Mouse (Mus musculus) limb, embryonic 14.5 days (tissue): ENCODE results near the gene Gm6993. TPM values are rescaled to one million over a fixed set of nuclear protein-coding genes. Genes with fewer than 3 reads are reported as not detected.

ENCODE experiments used
- ATAC-seq: fragments of 200-750 bp; cut with Nextera tagmentation; 2 replicates; pipeline ENCODE4 v1.8.0; 2017; ENCODE audit warnings: low read depth, moderate number of reproducible peaks, moderate TSS enrichment; ENCODE audit not compliant: low FRiP score
- DNase-seq: peaks from one replicate; pipeline ENCODE4 v3.0.0-alpha.2; 2015; ENCODE audit warnings: low spot score
- H3K27ac ChIP-seq: fragments of 300-500 bp; sonication (generic); replicated peaks from 2 replicates; pipeline ENCODE4 v1.5.1; 2014; ENCODE audit warnings: low read depth, mild to moderate bottlenecking, low read length, moderate library complexity, mixed read lengths
- H3K27me3 ChIP-seq: fragments of 300-500 bp; sonication (generic); 2 replicates; pipeline ENCODE4 v1.6.1; 2014; ENCODE audit warnings: low read length, mixed read lengths; ENCODE audit not compliant: control insufficient read depth, insufficient read depth
- H3K36me3 ChIP-seq: fragments of 300-500 bp; sonication (generic); 2 replicates; pipeline ENCODE4 v1.6.1; 2014; ENCODE audit warnings: mild to moderate bottlenecking, low read length, moderate library complexity, mixed read lengths; ENCODE audit not compliant: control insufficient read depth, insufficient read depth
- H3K4me1 ChIP-seq: fragments of 300-500 bp; sonication (generic); 2 replicates; pipeline ENCODE4 v1.6.1; 2014; ENCODE audit warnings: antibody characterized with exemption, low read length, mixed read lengths; ENCODE audit not compliant: control insufficient read depth, insufficient read depth
- H3K4me2 ChIP-seq: fragments of 300-500 bp; sonication (generic); replicated peaks from 2 replicates; pipeline ENCODE4 v1.6.1; 2014; ENCODE audit warnings: low read depth, mild to moderate bottlenecking, low read length, moderate library complexity; ENCODE audit not compliant: severe bottlenecking
- H3K4me3 ChIP-seq: fragments of 300-500 bp; sonication (generic); replicated peaks from 2 replicates; pipeline ENCODE4 v1.5.1; 2014; ENCODE audit warnings: low read length
- H3K9ac ChIP-seq: fragments of 300-500 bp; sonication (generic); 2 replicates; pipeline ENCODE4 v1.6.1; 2014; ENCODE audit warnings: mild to moderate bottlenecking, low read depth, low read length, moderate library complexity; ENCODE audit not compliant: severe bottlenecking
- H3K9me3 ChIP-seq: fragments of 300-500 bp; sonication (generic); 2 replicates; pipeline ENCODE4 v1.6.1; 2016; ENCODE audit warnings: low read length; ENCODE audit not compliant: control insufficient read depth
- POLR2A ChIP-seq: fragments of 200-500 bp; IDR thresholded peaks from 2 replicates; pipeline ENCODE4 v1.8.0; 2012; ENCODE audit warnings: inconsistent platforms, mild to moderate bottlenecking, moderate library complexity, borderline replicate concordance; ENCODE audit not compliant: insufficient read depth, insufficient read length; ENCODE audit errors: extremely low read depth
- WGBS: fragments of 180-500 bp; shearing (Covaris S2); extraction: QIAGEN DNeasy Blood & Tissue Kit; methylation state at CpG from one replicate; pipeline ENCODE4 v1.1.7; 2014; 5-methylcytosine and 5-hydroxymethylcytosine counted together
- polyA plus RNA-seq, 2 experiments: library from polyadenylated mRNA; depleted of rRNA in 1 of 2; stranded (reverse) in 1 of 2; unstranded in 1 of 2; fragments of >200 nt; fragmentation: Nextera tagmentation in 1 of 2; extraction: Ambion mirVana in 1 of 2; gene quantifications; 2 replicates each; pipeline versions ENCODE4 v1.2.1 to v1.2.3; 2012 to 2014

Gene Gm6993
- not detected in 2 replicates for polyA plus RNA-seq (2012; rRNA removed)
- not detected in 2 replicates for polyA plus RNA-seq (2014; fragmentation: Nextera tagmentation; extraction: Ambion mirVana)

DNA sequence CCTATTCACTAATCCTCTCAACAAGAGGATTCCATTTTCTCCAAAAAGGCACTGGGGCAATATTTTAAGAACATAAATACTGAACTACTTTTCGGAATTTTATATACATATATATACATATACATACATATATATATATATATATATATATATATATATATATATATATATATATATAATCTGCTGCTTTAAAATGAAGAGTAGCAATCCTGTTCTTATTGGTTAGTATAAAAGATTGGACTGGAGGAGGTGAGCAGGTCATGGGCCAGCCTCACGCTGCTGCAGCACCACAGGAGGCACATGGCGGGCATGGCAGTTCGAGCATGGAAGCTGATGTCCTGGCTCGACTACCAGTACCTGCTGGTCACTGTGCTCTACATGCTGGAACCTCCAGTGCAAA lies at the start of gene Gm6993:
Gene Gm6993, plus strand, starts transcription at position 301 of the 400 bp plus-strand sequence.
- no peak for TF ChIP-seq POLR2A
- Histone ChIP-seq H3K9me3 (no peaks in the 10 kb centered on the region), H3K36me3 (no peaks in the 10 kb centered on the region), H3K4me3 (no peak within 1 kb of the TSS), H3K4me2 (no peak within 1 kb of the TSS), H3K4me1 (peaks cover 8% of the 10 kb centered on the region; the same call in 1 of the 2 replicates), H3K9ac (no peak within 1 kb of the TSS), H3K27me3 (no peaks in the 10 kb centered on the region), H3K27ac (no peak within 1 kb of the TSS)
- 83% methylated on average over 5 of the region's 5 CpGs for WGBS
- DNase-seq (no peak), ATAC-seq (no peak)

DNA sequence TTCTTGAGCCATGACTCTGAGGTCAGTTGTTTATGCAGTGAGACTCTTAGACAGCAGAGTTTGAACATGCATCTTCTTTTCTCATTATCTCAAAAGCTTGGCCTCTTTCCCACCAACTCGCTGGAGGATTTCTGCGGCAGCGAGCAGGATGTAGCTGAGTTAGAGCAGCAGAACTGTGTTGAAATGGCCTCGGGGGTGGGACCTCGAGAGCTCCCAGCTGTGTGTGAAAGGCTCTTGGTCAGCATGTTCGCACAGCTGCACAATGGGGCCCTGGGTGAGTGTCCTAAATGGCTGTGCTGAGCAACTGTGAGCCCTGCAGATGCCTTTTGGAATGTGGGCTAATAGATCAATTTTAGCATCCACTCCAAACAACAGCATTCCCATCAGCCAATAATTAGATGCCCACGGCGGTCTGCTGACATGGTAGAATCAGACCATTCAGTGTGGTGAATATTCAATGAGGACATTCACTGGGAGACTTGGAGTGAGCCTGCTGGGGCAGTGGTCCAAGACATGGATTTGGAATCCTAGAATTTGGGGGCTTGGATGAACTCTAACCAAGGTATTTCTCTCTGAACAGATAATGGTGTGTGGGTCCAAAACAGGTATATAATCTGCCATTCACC lies 49.1 kb upstream of the Gm6993 start:
- Histone ChIP-seq H3K36me3 (no peaks in the 10 kb centered on the region), H3K4me3 (no peak overlapping the region), H3K9me3 (no peaks in the 10 kb centered on the region), H3K27ac (peak overlapping the region; percentile 26; the same call in 1 of the 2 replicates), H3K4me2 (no peak overlapping the region), H3K9ac (no peak overlapping the region), H3K4me1 (peaks cover 14% of the 10 kb centered on the region; the same call in 1 of the 2 replicates), H3K27me3 (no peaks in the 10 kb centered on the region)
- TF ChIP-seq POLR2A = no peak
- WGBS = 42% methylated on average over 8 of the region's 8 CpGs
- ATAC-seq (peak; percentile 79), DNase-seq (peak; percentile 74)

DNA sequence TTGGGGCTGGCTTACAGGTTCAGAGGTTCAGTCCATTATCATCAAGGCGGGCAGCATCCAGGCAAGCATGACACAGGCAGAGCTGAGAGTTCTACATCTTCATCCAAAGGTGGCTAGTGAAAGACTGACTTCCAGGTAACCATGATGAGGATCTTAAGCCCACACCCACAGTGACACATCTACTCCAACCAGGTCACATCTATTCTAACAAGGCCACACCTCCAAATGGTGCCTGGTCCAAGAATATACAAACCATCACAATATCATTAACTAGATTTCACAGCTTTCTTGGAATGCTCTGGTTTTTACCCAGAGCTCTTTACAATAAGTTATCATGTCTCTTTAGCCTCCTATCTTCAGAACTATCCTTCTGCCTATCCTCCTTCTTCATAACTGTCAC lies 38.1 kb upstream of the Gm6993 start:
- 89% methylated on average over 1 of the region's 1 CpGs for WGBS
- DNase-seq (no peak), ATAC-seq (no peak)
- no peaks in the 10 kb centered on the region for H3K4me1 ChIP-seq
- H3K27me3 ChIP-seq = no peaks in the 10 kb centered on the region
- no peak overlapping the region for H3K9ac ChIP-seq
- no peak for TF ChIP-seq POLR2A
- no peak overlapping the region for H3K27ac ChIP-seq
- no peaks in the 10 kb centered on the region for H3K36me3 ChIP-seq
- no peak overlapping the region for H3K4me3 ChIP-seq
- H3K4me2 ChIP-seq = no peak overlapping the region
- no peaks in the 10 kb centered on the region for H3K9me3 ChIP-seq

DNA sequence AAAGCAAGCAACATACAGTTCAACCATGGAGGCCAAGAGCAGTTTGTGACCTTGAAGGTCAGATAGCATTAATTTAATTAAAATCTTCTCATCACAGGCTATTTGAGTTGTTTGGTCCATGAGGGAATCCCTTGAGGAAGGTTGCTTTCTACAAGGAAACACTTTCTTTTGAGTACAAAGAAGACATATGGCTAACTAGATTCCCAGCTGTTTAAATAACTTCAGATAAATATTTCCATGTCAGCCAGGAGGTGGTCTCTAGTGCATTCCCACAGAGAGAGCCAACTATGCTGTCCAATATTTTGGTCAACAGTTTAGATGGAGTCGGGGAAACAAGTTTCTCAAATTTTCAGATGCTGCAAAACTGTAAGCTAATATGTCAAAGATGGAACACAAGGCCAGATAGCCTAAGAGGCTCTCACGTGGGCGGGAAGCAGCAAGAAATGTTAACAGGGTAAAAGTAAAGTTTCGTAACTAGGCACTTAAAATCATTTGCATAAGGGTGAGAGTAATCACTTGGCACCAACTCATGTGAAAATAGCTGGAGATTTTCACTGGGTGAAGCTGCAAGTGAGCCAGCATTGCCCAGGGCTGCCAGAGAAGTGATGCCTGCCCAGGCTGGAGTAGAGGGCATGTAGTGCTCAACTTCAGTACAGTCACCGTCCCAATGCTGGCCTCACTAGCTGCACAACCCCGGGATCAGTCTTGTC lies 36.7 kb upstream of the Gm6993 start:
- 81% methylated on average over 6 of the region's 6 CpGs for WGBS
- H3K4me3 ChIP-seq = no peak overlapping the region
- ATAC-seq (peak; percentile 39; the same call in 1 of the 2 replicates), DNase-seq (peak; percentile 70)
- no peak overlapping the region for H3K4me2 ChIP-seq
- no peaks in the 10 kb centered on the region for H3K4me1 ChIP-seq
- no peaks in the 10 kb centered on the region for H3K36me3 ChIP-seq
- no peak overlapping the region for H3K9ac ChIP-seq
- no peak for TF ChIP-seq POLR2A
- H3K9me3 ChIP-seq = no peaks in the 10 kb centered on the region
- no peak overlapping the region for H3K27ac ChIP-seq
- no peaks in the 10 kb centered on the region for H3K27me3 ChIP-seq

DNA sequence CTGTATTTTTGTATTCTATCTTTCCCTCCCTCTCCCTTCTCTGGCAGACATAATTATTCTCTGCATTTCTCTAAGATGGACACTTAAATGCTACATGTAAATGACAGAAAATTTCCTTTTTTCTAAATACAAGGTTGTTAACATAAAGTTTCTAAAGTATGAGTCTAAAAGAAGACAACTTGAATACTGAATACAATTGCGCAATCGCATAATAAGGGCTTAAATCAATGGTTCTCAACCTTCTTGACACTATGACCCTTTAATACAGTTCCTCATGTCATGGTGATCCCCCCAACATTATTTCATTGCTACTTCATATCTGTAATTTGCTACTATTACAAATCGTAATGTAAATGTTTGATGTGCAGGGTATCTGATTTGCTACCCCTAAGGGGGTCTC lies 35.7 kb upstream of the Gm6993 start:
- no peaks in the 10 kb centered on the region for H3K36me3 ChIP-seq
- 93% methylated on average over 3 of the region's 3 CpGs for WGBS

More for the DNA sequence above, 35.7 kb upstream of the Gm6993 start:
- ATAC-seq (no peak), DNase-seq (no peak)
- no peak overlapping the region for H3K27ac ChIP-seq
- no peak for TF ChIP-seq POLR2A
- H3K4me2 ChIP-seq = no peak overlapping the region
- no peak overlapping the region for H3K4me3 ChIP-seq
- H3K9ac ChIP-seq = no peak overlapping the region
- no peaks in the 10 kb centered on the region for H3K9me3 ChIP-seq
- H3K27me3 ChIP-seq = no peaks in the 10 kb centered on the region
- 0 out of 2 replicates have a peak, but pooled peaks cover 4% of the 10 kb centered on the region for H3K4me1 ChIP-seq
